Mouse (Mus musculus) cerebellum, postnatal 25 days (tissue): ENCODE measurements around the gene Esp8.
"Not testable (repeated sequence)": the region's sequence is repeated elsewhere in the genome, so short reads cannot be mapped to it uniquely, and the experiment has no call there.

ENCODE experiments used
- DNase-seq, 2 experiments: peaks; one replicate each; pipeline ENCODE4 v3.0.0; 2021; ENCODE audit warnings: mixed read lengths in 2 of 2

Gene Esp8

GRCm38 (mm10) chr17:40519818-40520217 is at the start of gene Esp8:
Gene Esp8, plus strand, starts transcription at chr17:40520022.
- no peak for DNase-seq

- DNase-seq: not testable (repeated sequence)
These were observed 36.3 kb upstream of the Esp8 start for GRCm38 (mm10) chr17:40483566-40483965.

GRCm38 (mm10) chr17:40495468-40496185 is 24.2 kb upstream of the Esp8 start:
- DNase-seq: not testable (repeated sequence)

- no peak for DNase-seq
These were observed 10.0 kb downstream of the Esp8 start for GRCm38 (mm10) chr17:40529813-40530212.

- DNase-seq: no peak
These were observed 11.3 kb downstream of the Esp8 start for GRCm38 (mm10) chr17:40531147-40531546.

- DNase-seq: not testable (repeated sequence)
These were observed 27.2 kb downstream of the Esp8 start for GRCm38 (mm10) chr17:40547005-40547404.

- DNase-seq: no peak
These were observed 33.6 kb downstream of the Esp8 start for GRCm38 (mm10) chr17:40553470-40553869.

- no peak for DNase-seq
These were observed 41.4 kb downstream of the Esp8 start, which contains the start of gene Esp6 for GRCm38 (mm10) chr17:40561207-40561606. Gene Esp6, plus strand, starts transcription at chr17:40561507.
